Comparison of ENCODE assay signal across 9 mouse cellular contexts in genomic region chr9:120140652-120141051, GRCm38 (mm10). TPM values are rescaled to one million over a fixed set of nuclear protein-coding genes. Genes with fewer than 3 reads are reported as not detected.
A peak's percentile ranks its signal among the peaks of the same experiment; 100 is the strongest.
DNase-seq lines count a peak whose midpoint lies in the region; ATAC-seq and TF ChIP-seq lines count a peak whose summit lies in the region.
"Had no signal": no experiment of that assay in that cellular context is flagged by ENCODE, and none has a peak within 500 bp of the region (broad histone marks: within the 10 kb centered on the region; RNA-seq: fewer than 3 reads in every experiment).

No protein-coding gene starts in this region.

- DNase-seq in A20 (ENCODE audit: low read depth, low spot score), result peak; percentile 67
- DNase-seq in adrenal gland, adult 18-20 months (ENCODE audit: low spot score in 2 of 2), result peak; percentile 74 to 80
- peak; percentile 62 for DNase-seq in embryo, embryonic 11.5 days (ENCODE audit: low read depth, low spot score)
- peak; percentile 60 for DNase-seq in heart, adult 8-10 months (ENCODE audit: low spot score)
- DNase-seq in limb, embryonic 14.5 days (ENCODE audit: low spot score), result peak; percentile 69
- DNase-seq in midbrain, postnatal 0 days (ENCODE audit: low spot score), result peak; percentile 89
- DNase-seq in spleen, postnatal 4 days (ENCODE audit: low spot score in 2 of 2), result peak; percentile 62 to 86

- H3K27me3 ChIP-seq in kidney, embryonic 14.5 days (ENCODE audit: control insufficient read depth, insufficient read depth, low read length), result no peaks in the 10 kb centered on the region
- H3K27me3 ChIP-seq in limb, embryonic 14.5 days (ENCODE audit: control insufficient read depth, insufficient read depth, low read length), result no peaks in the 10 kb centered on the region
- H3K27me3 ChIP-seq in midbrain, postnatal 0 days (ENCODE audit: insufficient read depth, low read length), result no peaks in the 10 kb centered on the region
- H3K27me3 ChIP-seq: embryonic facial prominence, embryonic 12.5 days had no signal

- H3K9ac ChIP-seq in kidney, embryonic 14.5 days (ENCODE audit: low read depth, low read length), result no peak overlapping the region
- H3K9ac ChIP-seq in limb, embryonic 14.5 days (ENCODE audit: low read depth, low read length, severe bottlenecking), result no peak overlapping the region
- H3K9ac ChIP-seq in midbrain, postnatal 0 days (replicated peaks; ENCODE audit: low read length, poor library complexity, severe bottlenecking), result no peak overlapping the region
- H3K9ac ChIP-seq: embryonic facial prominence, embryonic 12.5 days had no signal

- no peak overlapping the region for H3K4me2 ChIP-seq in kidney, embryonic 14.5 days (replicated peaks; ENCODE audit: low read depth, low read length)
- H3K4me2 ChIP-seq in limb, embryonic 14.5 days (replicated peaks; ENCODE audit: low read depth, low read length, severe bottlenecking), result no peak overlapping the region
- H3K4me2 ChIP-seq in midbrain, postnatal 0 days (ENCODE audit: low read depth, low read length, poor library complexity, severe bottlenecking), result no peak overlapping the region
- H3K4me2 ChIP-seq: embryonic facial prominence, embryonic 12.5 days had no signal

- no peaks in the 10 kb centered on the region for H3K9me3 ChIP-seq in kidney, embryonic 14.5 days (ENCODE audit: control insufficient read depth, low read length)
- H3K9me3 ChIP-seq in limb, embryonic 14.5 days (ENCODE audit: control insufficient read depth, low read length), result no peaks in the 10 kb centered on the region
- H3K9me3 ChIP-seq in midbrain, postnatal 0 days (ENCODE audit: low read length), result no peaks in the 10 kb centered on the region
- H3K9me3 ChIP-seq: embryonic facial prominence, embryonic 12.5 days had no signal

- no peak for TF ChIP-seq POLR2A in limb, embryonic 14.5 days (IDR thresholded peaks at IDR 0.05; ENCODE audit: borderline replicate concordance, extremely low read depth, insufficient read depth, insufficient read length)

- peak; percentile 97 for TF ChIP-seq CTCF in midbrain, postnatal 0 days (IDR thresholded peaks at IDR 0.05)

- no peak overlapping the region for H3K27ac ChIP-seq in kidney, embryonic 14.5 days (ENCODE audit: low read depth, low read length)
- no peak overlapping the region for H3K27ac ChIP-seq in limb, embryonic 14.5 days (replicated peaks; ENCODE audit: low read depth, low read length)
- H3K27ac ChIP-seq in midbrain, postnatal 0 days (ENCODE audit: low read depth, low read length), result no peak overlapping the region
- H3K27ac ChIP-seq: embryonic facial prominence, embryonic 12.5 days had no signal

- H3K4me1 ChIP-seq in kidney, embryonic 14.5 days (ENCODE audit: control insufficient read depth, insufficient read depth, low read length), result no peaks in the 10 kb centered on the region
- H3K4me1 ChIP-seq in limb, embryonic 14.5 days (ENCODE audit: control insufficient read depth, insufficient read depth, low read length), result no peaks in the 10 kb centered on the region
- no peaks in the 10 kb centered on the region for H3K4me1 ChIP-seq in midbrain, postnatal 0 days (ENCODE audit: insufficient read depth, low read length)
- H3K4me1 ChIP-seq: embryonic facial prominence, embryonic 12.5 days had no signal

- H3K4me3 ChIP-seq in kidney, embryonic 14.5 days (ENCODE audit: low read length), result no peak overlapping the region
- H3K4me3 ChIP-seq in limb, embryonic 14.5 days (replicated peaks; ENCODE audit: low read length), result no peak overlapping the region
- H3K4me3 ChIP-seq in midbrain, postnatal 0 days (ENCODE audit: low read depth, low read length), result no peak overlapping the region
- H3K4me3 ChIP-seq: embryonic facial prominence, embryonic 12.5 days had no signal

- ATAC-seq in kidney, embryonic 14.5 days (ENCODE audit: low FRiP score, low TSS enrichment), result peak; percentile 77; the same call in 1 of the 2 replicates
- ATAC-seq in limb, embryonic 14.5 days (ENCODE audit: low FRiP score, low read depth), result peak; percentile 74; the same call in 1 of the 2 replicates
- peak; percentile 78 for ATAC-seq in midbrain, postnatal 0 days (ENCODE audit: low FRiP score)

- WGBS in kidney, embryonic 14.5 days, result 15% methylated on average over 4 of the region's 4 CpGs
- 7% methylated on average over 4 of the region's 4 CpGs for WGBS in limb, embryonic 14.5 days
- 1% methylated on average over 4 of the region's 4 CpGs for whole genome bisulfite sequencing in midbrain, postnatal 0 days

- no peaks in the 10 kb centered on the region for H3K36me3 ChIP-seq in kidney, embryonic 14.5 days (ENCODE audit: control insufficient read depth, insufficient read depth, low read length)
- H3K36me3 ChIP-seq in limb, embryonic 14.5 days (ENCODE audit: control insufficient read depth, insufficient read depth, low read length), result no peaks in the 10 kb centered on the region
- H3K36me3 ChIP-seq in midbrain, postnatal 0 days (ENCODE audit: insufficient read depth, low read length), result no peaks in the 10 kb centered on the region
- H3K36me3 ChIP-seq: embryonic facial prominence, embryonic 12.5 days had no signal

RNA-seq across cellular contexts. Expression of gene Mobp, which starts 8.9 kb away (rescaled TPM):
- total RNA-seq in adrenal gland, adult 18-20 months (2021), result not detected
- under 1 TPM in 3 of 4 experiments, not detected in 1; 0.16 to 0.53 (median 0.33) TPM for total RNA-seq in heart, adult 8-10 months (2022)
- not detected in 2 replicates for polyA plus RNA-seq in kidney, embryonic 14.5 days (2014; fragmentation: Nextera tagmentation; extraction: Ambion mirVana)
- not detected in 2 replicates for polyA plus RNA-seq in limb, embryonic 14.5 days (2012; rRNA removed)
- not detected in 2 replicates for polyA plus RNA-seq in limb, embryonic 14.5 days (2014; fragmentation: Nextera tagmentation; extraction: Ambion mirVana)
- 1.4 TPM in 1 of 2 replicates, not detected in the other for total RNA-seq in midbrain, postnatal 0 days (2014; rRNA removed)
- 0.15 and 0.16 TPM in 2 replicates for polyA plus RNA-seq in midbrain, postnatal 0 days (2015; fragmentation: Nextera tagmentation; extraction: Ambion mirVana)

RNA-seq across cellular contexts. Expression of gene Rpsa, which starts 13.2 kb away (rescaled TPM):
- 100 to 1,000 TPM; 726 to 738 TPM for total RNA-seq in adrenal gland, adult 18-20 months (2021)
- 100 to 1,000 TPM; 429 to 518 (median 467) TPM for total RNA-seq in heart, adult 8-10 months (2022)
- polyA plus RNA-seq in kidney, embryonic 14.5 days (2014; fragmentation: Nextera tagmentation; extraction: Ambion mirVana), result 2,066 and 2,566 TPM in 2 replicates
- polyA plus RNA-seq in limb, embryonic 14.5 days (2012; rRNA removed), result 2,717 and 3,331 TPM in 2 replicates
- 2,066 and 2,128 TPM in 2 replicates for polyA plus RNA-seq in limb, embryonic 14.5 days (2014; fragmentation: Nextera tagmentation; extraction: Ambion mirVana)
- 1,524 and 1,627 TPM in 2 replicates for total RNA-seq in midbrain, postnatal 0 days (2014; rRNA removed)
- polyA plus RNA-seq in midbrain, postnatal 0 days (2015; fragmentation: Nextera tagmentation; extraction: Ambion mirVana), result 876 and 966 TPM in 2 replicates

RNA-seq across cellular contexts. Expression of gene Slc25a38, which starts 30.5 kb away (rescaled TPM):
- total RNA-seq in adrenal gland, adult 18-20 months (2021), result 10 to 100 TPM; 27.3 to 30.0 TPM
- total RNA-seq in heart, adult 8-10 months (2022), result 10 to 100 TPM; 20.0 to 23.2 (median 21.8) TPM
- polyA plus RNA-seq in kidney, embryonic 14.5 days (2014; fragmentation: Nextera tagmentation; extraction: Ambion mirVana), result 26.2 and 30.3 TPM in 2 replicates
- polyA plus RNA-seq in limb, embryonic 14.5 days (2012; rRNA removed), result 31.9 and 34.9 TPM in 2 replicates
- 25.7 and 26.0 TPM in 2 replicates for polyA plus RNA-seq in limb, embryonic 14.5 days (2014; fragmentation: Nextera tagmentation; extraction: Ambion mirVana)
- total RNA-seq in midbrain, postnatal 0 days (2014; rRNA removed), result 46.6 and 60.0 TPM in 2 replicates
- polyA plus RNA-seq in midbrain, postnatal 0 days (2015; fragmentation: Nextera tagmentation; extraction: Ambion mirVana), result 35.3 and 37.8 TPM in 2 replicates

RNA-seq across cellular contexts. Expression of gene Ccr8, which starts 48.7 kb away (rescaled TPM):
- total RNA-seq in adrenal gland, adult 18-20 months (2021), result not detected
- not detected for total RNA-seq in heart, adult 8-10 months (2022)
- not detected in 2 replicates for polyA plus RNA-seq in kidney, embryonic 14.5 days (2014; fragmentation: Nextera tagmentation; extraction: Ambion mirVana)
- 1.6 and 2.4 TPM in 2 replicates for polyA plus RNA-seq in limb, embryonic 14.5 days (2012; rRNA removed)
- 3.4 and 4.0 TPM in 2 replicates for polyA plus RNA-seq in limb, embryonic 14.5 days (2014; fragmentation: Nextera tagmentation; extraction: Ambion mirVana)
- not detected in 2 replicates for total RNA-seq in midbrain, postnatal 0 days (2014; rRNA removed)
- not detected in 2 replicates for polyA plus RNA-seq in midbrain, postnatal 0 days (2015; fragmentation: Nextera tagmentation; extraction: Ambion mirVana)
